Mouse (Mus musculus): Measurements from ENCODE around the gene Lin7b. TPM values are rescaled to one million over a fixed set of nuclear protein-coding genes. Genes with fewer than 3 reads are reported as not detected.
"Not testable (repeated sequence)": the region's sequence is repeated elsewhere in the genome, so short reads cannot be mapped to it uniquely, and the experiment has no call there.

Gene Lin7b
- total RNA-seq, 2 experiments from 2014 or later: not detected

- not testable (repeated sequence) for ATAC-seq (ENCODE audit: poor library complexity, severe bottlenecking)
These were observed 26.0 kb upstream of the Lin7b start for GRCm38 (mm10) chr7:45396337-45396775.

DNA sequence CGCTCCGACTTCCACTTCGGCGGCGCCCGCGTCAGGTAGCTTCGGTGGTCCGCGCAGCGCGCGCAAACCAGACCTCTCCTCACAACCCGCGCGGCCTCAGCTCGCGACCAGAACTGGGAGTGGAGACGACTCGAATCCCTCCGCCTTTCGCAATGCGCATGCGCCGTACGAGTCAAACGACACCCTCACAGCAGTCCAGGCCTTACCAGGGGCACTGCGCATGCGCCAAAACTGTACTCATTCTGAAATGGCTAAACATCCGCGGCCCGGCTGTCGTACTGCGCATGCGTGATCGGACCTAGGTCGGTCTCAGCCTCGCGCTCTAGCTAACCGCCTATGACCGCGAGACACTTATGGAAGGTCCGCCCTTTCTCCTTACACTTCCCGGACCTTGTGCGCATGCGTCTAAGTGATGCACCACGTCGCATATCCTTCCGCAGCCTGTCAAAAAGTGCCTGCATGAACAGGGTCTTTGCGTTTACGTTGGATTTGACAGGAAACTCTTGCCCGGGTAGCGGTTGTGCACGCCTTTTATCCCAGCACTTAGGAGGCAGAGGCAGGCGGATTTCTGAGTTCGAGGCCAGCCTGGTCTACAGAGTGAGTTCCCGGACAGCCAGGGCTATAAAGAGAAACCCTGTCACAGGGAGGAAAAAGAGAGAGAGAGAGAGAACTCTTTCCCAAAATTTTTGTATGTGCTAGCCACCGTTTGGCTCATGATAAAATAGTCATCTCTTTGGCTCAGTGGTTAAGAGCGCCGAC is 25.4 kb upstream of the Lin7b start, which contains the start of gene Snrnp70:
Gene Snrnp70, minus strand, starts transcription at position 165 of the 759 bp plus-strand sequence.
- ATAC-seq (ENCODE audit: poor library complexity, severe bottlenecking): peak; percentile 92

- ATAC-seq (ENCODE audit: poor library complexity, severe bottlenecking): peak; percentile 65
These were observed 24.8 kb upstream of the Lin7b start for GRCm38 (mm10) chr7:45395129-45395541.

- no peak for ATAC-seq (ENCODE audit: poor library complexity, severe bottlenecking)
These were observed 15.7 kb upstream of the Lin7b start for GRCm38 (mm10) chr7:45386077-45386476.

DNA sequence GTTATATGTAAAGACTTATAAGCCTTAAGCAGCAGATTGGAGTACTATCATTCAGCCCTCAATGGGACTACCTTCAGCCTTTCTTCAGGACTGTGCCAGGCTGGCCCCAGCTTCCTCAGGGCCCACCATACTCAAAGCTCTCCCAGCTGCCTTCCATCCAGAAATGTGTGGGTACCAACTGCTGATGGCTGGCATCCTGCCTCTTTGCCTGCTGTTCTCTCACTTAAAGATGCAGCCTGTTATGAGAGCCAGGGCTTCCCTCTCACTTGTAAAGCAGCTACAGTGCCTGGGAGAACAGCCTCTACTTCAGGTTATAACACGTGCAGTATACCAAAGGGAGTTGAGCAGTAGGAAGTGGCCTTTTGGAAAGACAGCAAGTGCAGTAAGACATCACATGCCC is 5.7 kb upstream of the Lin7b start:
- no peak for ATAC-seq (ENCODE audit: poor library complexity, severe bottlenecking)

- ATAC-seq (ENCODE audit: poor library complexity, severe bottlenecking): no peak
These were observed 4.2 kb upstream of the Lin7b start for GRCm38 (mm10) chr7:45374620-45375019.

- no peak for ATAC-seq (ENCODE audit: poor library complexity, severe bottlenecking)
These were observed 2.0 kb upstream of the Lin7b start for GRCm38 (mm10) chr7:45372371-45372770.

- ATAC-seq (ENCODE audit: poor library complexity, severe bottlenecking): no peak
These were observed 428 bp downstream of the Lin7b start for GRCm38 (mm10) chr7:45369836-45370474.

DNA sequence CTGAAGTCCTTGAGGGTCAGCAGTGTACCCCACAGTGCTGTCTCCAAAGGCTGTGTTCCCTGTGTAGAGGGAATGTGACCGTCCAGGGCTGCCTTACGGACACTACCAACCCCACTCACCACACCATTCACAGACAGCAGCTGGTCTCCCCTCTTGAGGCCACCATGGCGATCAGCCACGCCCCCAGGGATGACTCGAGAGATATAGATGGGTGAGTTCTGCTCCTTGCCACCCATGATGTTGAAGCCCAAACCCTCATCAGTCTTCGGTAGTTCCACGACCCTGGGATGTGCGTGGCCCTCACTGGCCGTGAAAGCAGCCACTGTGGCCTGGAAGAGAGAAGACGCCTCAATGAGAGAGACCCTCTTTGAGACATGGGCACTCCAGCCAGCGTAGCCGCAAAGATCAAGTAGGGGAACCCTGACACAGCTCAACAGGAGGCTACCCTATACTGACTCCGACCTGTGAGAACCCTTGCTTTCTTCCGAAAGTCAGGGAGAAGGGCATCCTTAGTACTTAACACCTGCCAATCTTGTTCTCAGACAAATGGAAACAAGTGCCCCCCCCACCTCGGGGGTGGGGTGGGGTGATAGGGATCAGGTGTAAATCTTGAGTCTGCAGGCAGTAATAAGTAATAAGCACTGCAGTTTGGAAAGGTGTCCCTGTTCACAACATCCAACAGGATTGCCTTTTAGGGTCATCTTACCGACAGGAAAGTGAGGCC is 1.2 kb downstream of the Lin7b start:
- no peak for ATAC-seq (ENCODE audit: poor library complexity, severe bottlenecking)

- no peak for ATAC-seq (ENCODE audit: poor library complexity, severe bottlenecking)
These were observed 2.2 kb downstream of the Lin7b start for GRCm38 (mm10) chr7:45368178-45368577.

DNA sequence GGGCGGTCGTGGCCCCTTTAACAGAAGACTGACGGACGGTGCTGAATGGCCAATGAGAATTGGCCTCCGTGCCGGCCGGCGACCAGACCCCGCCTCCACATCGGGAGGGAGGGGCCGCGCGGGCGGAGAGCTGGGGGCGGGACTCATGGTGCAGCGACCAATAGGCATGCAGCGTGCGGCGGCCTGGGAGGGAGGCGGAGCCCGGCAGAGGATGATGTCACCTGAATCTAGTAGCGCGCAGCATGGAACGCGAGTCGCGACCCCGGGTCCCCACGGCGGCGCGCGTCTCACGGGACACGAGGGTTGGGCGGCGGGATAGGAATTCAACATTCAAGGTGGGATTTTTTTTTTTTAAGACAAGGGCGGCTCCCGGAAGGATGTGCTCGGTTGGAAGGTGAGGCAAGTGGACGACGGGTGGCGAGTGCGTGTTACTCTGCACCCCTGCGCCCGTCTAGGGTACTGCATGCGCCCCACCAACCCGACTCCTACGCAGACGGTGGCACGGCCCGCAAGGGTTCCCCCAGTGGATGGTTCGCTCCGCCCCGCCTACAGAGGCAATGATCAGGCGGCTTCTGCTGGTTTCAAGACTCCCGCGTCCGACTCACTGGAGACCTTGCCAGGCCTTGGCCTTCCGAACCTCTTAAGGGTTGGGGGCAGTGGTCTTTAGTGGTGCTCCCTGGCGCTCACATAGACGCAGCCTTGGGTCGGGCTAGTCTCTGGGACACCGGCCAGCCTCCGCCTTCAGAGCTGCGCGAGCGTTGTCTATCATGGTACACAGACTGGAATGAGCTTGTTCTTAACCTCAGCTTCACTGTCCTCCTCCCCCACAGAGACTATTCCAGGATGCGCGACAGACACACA is 3.1 kb downstream of the Lin7b start:
- peak; percentile 86 for ATAC-seq (ENCODE audit: poor library complexity, severe bottlenecking)

GRCm38 (mm10) chr7:45366652-45367019 is 3.7 kb downstream of the Lin7b start, which contains the start of gene Ppfia3:
Gene Ppfia3, minus strand, starts transcription at chr7:45367019.
- ATAC-seq (ENCODE audit: poor library complexity, severe bottlenecking): no peak

GRCm38 (mm10) chr7:45365742-45366651 is 4.4 kb downstream of the Lin7b start:
- no peak for ATAC-seq (ENCODE audit: poor library complexity, severe bottlenecking)

DNA sequence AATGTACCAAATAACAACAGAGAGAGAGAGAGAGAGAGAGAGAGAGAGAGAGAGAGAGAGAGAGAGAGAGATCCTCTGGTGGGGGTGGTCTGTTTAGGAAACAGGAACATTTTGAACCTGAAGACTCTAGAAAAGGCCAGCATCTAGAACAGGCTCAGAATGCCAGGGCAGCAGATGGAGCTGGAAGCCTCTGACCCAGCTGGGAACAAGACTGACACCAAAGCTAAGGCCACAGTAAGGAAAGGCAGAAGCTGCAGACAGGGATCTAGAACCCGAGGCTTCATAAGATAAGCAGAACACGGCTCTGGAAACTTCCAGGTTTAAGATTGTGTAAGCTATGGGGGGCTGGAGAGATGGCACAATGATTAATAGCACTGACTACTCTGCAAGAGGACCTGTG is 6.4 kb downstream of the Lin7b start:
- ATAC-seq (ENCODE audit: poor library complexity, severe bottlenecking): no peak

DNA sequence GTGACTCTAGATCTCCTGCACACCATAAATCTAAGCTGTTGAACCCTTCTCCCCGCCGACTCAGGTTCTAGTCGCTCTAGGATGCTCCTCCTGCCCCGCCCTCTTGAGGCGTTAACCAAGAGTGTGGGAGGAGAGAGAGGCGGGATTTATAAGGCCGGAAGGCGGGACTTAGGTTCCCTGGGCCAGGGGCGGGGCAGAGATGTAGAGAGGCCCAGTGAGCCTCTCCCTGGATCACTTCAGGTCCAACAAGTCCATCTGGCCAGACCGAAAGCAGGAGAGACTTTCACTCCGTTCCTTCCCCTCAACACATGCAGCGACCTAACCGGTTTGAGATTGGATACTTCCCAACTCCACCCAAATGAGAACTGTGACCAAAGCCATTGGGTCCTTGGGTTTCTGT is 7.6 kb downstream of the Lin7b start:
- no peak for ATAC-seq (ENCODE audit: poor library complexity, severe bottlenecking)

DNA sequence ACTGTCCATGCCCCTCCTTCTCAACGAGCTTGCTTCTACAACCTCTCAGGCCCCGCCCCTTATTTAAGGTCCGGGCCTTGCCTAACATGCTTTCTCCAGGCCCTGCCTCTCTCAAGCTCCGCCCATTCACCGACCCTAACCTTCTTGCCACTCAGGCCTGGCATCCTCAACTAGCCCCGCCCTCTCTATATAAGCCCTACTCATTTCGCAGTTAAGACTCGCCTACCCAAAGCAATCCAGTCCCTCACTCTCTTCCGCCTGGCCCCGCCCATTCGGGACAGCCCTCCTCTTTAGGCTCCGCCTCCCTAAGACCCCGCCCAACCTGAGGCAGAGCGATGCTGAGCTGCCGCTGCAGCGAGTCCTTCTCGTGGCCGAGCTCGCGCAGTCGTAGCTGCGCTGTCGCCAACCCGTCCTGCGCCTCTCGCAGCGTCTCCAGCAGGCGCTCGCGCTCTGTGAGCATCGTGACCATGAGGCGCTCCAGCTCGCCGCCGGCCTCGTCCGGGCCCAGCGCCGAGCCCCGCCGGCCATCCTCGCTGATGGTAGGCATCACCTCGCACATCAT is 9.1 kb downstream of the Lin7b start:
- peak; percentile 82 for ATAC-seq (ENCODE audit: poor library complexity, severe bottlenecking)

DNA sequence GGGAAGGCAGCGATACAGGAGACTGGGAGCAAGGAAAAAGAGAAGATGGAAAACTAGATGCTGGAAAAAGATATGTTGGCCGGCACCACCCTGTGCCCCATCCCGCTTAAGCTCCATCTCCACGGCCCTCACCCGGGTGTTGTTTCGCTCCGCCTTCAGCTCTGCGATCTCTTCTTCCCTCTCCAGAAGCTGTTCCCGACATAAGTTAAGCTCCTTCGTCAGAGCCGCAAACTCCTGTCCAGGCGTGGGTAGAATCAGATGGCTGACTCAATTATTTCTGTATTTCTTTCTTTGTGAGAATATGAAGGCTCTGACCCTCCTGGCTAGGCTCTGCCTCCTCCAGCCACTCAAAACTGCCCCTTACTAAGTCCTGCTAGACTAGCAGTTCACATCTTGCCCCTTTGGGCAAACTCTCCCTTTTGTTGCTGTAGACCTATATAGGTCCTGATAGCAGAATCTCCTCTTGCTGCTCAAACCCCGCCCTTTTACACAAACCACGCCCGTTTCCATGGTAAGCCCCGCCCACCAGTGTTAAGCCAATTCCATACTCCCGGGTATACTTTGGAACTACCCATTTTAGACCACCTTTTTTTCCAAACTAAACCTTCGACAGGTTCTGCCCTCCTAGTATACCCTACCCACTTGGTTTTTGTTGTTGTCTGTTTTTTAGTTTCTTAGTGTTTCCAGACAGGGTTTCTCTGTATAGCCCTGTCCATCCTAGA is 9.8 kb downstream of the Lin7b start:
- ATAC-seq (ENCODE audit: poor library complexity, severe bottlenecking): no peak

GRCm38 (mm10) chr7:45359081-45359480 is 11.3 kb downstream of the Lin7b start:
- ATAC-seq (ENCODE audit: poor library complexity, severe bottlenecking): not testable (repeated sequence)

- ATAC-seq (ENCODE audit: poor library complexity, severe bottlenecking): no peak
These were observed 14.3 kb downstream of the Lin7b start for GRCm38 (mm10) chr7:45356087-45356486.

All from megakaryocyte, adult 5-6 weeks (primary cell).